Mouse (Mus musculus): ENCODE data around the gene Larp4.

Gene Larp4

DNA sequence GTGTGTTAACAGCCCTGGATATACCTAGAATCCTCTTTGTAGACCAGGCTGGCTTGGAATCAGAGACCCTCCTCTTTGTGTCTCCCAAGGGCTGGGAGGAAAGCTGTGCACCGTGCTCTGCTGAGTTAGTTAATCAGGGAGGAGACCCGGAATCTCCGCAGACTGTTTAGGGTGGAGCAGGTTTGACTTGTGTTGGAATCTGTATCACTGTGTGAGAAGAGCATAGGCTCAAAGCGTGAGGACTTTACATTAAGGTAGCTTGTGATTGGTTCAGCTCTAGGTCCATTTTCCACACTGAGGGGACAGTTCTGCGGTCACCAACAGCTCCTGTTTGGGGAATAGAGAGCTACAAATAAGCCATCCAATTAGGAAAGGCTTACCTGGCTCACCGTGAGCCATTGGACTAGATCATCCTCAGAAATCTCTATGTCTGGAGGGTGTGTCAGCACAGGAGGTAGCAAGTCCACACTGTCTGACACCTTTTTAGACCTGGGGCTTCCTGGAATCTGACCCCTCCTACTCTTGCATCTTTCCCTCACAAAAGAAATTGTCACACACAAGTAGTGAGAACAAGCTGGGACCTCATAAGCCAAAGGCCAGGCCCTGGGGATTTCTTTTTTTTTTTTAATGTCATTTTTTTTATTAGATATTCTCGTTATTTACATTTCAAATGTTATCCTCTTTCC lies 89.9 kb downstream of the Larp4 start:
- no peak for DNase-seq

DNA sequence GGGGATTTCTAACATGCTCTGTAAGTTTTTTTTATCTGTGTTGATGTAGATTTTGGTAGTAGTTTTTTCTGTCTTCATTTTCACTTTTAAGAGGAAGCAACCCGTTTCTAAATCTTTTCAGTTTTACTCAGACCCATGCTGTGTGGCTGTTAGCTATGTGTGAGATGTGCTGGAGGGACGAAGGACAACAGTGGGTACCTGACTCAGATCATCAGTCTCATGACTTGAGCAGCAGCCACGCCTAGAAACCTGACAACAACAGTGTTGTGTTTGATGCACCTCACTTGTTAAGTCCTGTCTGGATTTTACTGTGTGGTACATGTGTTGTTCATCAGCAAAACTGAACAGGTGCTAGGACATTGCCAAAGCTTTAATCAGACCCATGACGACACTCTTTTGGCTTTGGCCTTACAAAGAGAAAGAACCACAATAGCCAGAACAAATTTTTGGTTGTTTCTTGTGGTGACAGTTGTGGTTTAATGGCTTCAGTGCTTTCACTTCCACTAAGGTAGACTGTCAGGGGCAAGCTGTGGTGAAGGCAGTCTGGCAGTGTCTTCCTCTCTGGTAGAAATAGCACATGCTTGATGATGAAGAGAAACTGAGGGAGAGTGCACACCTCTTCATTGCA lies 90.8 kb downstream of the Larp4 start:
- DNase-seq = no peak

DNA sequence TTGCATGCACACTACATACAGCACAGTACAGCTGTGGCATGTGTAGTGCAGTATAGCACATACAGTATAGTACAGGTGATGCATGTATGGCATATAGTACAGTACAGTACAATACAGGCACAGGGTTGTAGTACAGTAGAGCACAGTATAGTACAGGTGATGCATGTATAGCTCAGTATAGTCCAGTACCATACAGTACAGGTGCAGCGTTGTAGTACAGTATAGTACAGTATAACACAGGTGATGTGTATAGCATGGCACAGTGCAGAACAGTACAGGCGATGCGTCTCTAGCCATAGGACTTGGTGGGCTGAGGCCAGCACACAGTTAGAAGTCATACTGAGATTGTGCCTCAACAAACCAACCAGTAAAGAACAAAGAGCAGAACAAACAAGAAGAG lies 91.5 kb downstream of the Larp4 start:
- no peak for DNase-seq

DNA sequence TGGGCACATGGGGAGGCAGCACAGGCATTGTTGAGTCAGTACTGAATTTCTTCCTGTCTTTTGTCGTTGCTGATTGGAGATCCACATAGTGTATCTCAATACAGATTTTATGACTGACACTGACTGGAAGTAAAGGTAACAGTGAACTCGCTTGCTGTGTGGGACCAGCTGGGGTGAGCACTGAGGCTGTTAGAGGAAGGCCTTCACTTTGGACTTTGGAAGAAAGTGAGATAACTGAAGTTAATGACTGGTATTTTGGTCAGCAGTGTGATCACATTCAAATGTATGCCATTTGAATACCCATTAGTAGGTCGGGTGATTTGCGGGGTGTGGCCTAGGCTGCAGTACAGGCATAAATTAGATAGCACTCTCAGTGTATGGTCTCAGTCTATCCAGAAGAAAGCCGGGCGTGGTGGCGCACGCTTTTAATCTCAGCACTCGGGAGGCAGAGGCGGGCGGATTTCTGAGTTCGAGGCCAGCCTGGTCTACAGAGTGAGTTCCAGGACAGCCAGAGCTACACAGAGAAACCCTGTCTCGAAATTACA lies 93.4 kb downstream of the Larp4 start:
- no peak for DNase-seq

Data from cerebellum, adult 18-20 months (tissue).